Mouse (Mus musculus) heart, embryonic 16.5 days (tissue): ENCODE results near the gene Ptgr2. TPM values are rescaled to one million over a fixed set of nuclear protein-coding genes. Genes with fewer than 3 reads are reported as not detected.
"Not testable (repeated sequence)": the region's sequence is repeated elsewhere in the genome, so short reads cannot be mapped to it uniquely, and the experiment has no call there.

Experiments
- ATAC-seq: fragments of 200-750 bp; cut with Nextera tagmentation; replicated peaks from 2 replicates; pipeline ENCODE4 v1.8.0; 2017; ENCODE audit warnings: moderate number of reproducible peaks; ENCODE audit not compliant: insufficient read depth, low FRiP score; ENCODE audit errors: extremely low read depth
- H3K27ac ChIP-seq: fragments of 300-500 bp; sonication (generic); 2 replicates; pipeline ENCODE4 v1.5.1; 2014; ENCODE audit warnings: mild to moderate bottlenecking, low read length, control low read depth, moderate library complexity
- H3K27me3 ChIP-seq: fragments of 300-500 bp; sonication (generic); 2 replicates; pipeline ENCODE4 v1.6.1; 2014; ENCODE audit warnings: low read length, mixed read lengths; ENCODE audit not compliant: control insufficient read depth, insufficient read depth
- H3K36me3 ChIP-seq: fragments of 300-500 bp; sonication (generic); 2 replicates; pipeline ENCODE4 v1.6.1; 2014; ENCODE audit not compliant: control insufficient read depth, insufficient read depth
- H3K4me1 ChIP-seq: fragments of 300-500 bp; sonication (generic); 2 replicates; pipeline ENCODE4 v1.6.1; 2014; ENCODE audit warnings: low read length, mixed read lengths; ENCODE audit not compliant: control insufficient read depth, insufficient read depth
- H3K4me2 ChIP-seq: fragments of 300-500 bp; sonication (generic); 2 replicates; pipeline ENCODE4 v1.6.1; 2014; ENCODE audit warnings: low read depth, mild to moderate bottlenecking, control low read depth, low read length
- H3K4me3 ChIP-seq: fragments of 300-500 bp; sonication (generic); 2 replicates; pipeline ENCODE4 v1.5.1; 2014; ENCODE audit warnings: mild to moderate bottlenecking, control low read depth, low read length
- H3K9ac ChIP-seq: fragments of 300-500 bp; sonication (generic); 2 replicates; pipeline ENCODE4 v1.6.1; 2014; ENCODE audit warnings: low read length, control low read depth
- H3K9me3 ChIP-seq: fragments of 300-500 bp; sonication (generic); replicated peaks from 2 replicates; pipeline ENCODE4 v1.6.1; 2016; ENCODE audit warnings: low read length; ENCODE audit not compliant: control insufficient read depth
- WGBS: fragments of 180-500 bp; shearing (Covaris S2); extraction: QIAGEN DNeasy Blood & Tissue Kit; methylation state at CpG from one replicate; pipeline ENCODE4 v1.1.7; 2014; 5-methylcytosine and 5-hydroxymethylcytosine counted together
- polyA plus RNA-seq: library from polyadenylated mRNA; unstranded; fragments of >200 nt; fragmentation: Nextera tagmentation; extraction: Ambion mirVana; gene quantifications from 2 replicates; pipeline ENCODE4 v1.2.1, GENCODE M21; 2015

Gene Ptgr2
- 98.0 and 103 TPM in 2 replicates for polyA plus RNA-seq

DNA sequence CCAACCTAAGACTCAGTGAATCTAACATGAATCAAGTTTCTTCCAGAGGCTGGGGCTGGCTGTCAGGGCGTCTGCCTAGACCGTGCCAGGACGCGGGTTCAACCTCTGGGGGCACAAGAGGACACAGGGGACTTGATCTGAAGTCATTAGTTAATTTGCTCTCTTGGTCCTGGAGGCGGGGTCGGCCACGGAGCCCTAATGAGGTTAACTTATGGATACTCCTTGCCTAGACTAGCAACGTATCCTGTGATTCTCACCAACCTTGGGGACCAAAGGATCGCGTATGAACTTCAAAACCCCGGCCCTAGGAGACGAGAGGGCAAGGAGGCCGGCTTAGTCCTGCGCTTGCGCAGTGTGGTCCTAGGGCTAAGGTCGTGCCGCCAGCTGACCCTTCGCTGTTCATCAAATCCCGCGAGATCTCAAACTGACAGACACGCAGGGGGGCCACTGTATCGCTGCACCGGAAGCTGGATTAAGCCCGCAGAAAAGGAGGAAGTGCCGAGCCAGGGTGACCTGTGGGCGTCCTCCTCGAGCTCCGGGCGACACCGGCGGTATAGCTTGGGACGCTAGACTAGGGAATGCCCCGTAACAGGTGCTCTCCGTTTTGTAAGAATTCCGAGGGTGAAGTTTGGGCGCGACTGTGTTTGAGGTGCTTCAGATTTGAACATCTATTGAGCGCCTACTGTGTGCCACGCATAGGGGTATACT, at the start of gene Ptgr2:
TSS of gene Ptgr2 (plus strand) at position 348 of the 708 bp plus-strand sequence.
- Histone ChIP-seq H3K9me3 (no peaks in the 10 kb centered on the region), H3K4me3 (peak within 1 kb of the TSS; percentile 78), H3K36me3 (0 out of 2 replicates have a peak, but pooled peaks cover under 1% of the 10 kb centered on the region), H3K9ac (peak within 1 kb of the TSS; percentile 89), H3K27ac (peak within 1 kb of the TSS; percentile 94), H3K4me1 (peaks cover 16% of the 10 kb centered on the region; the same call in 1 of the 2 replicates), H3K4me2 (peak within 1 kb of the TSS; percentile 66), H3K27me3 (no peaks in the 10 kb centered on the region)
- WGBS: under 1% methylated on average over 39 of the region's 39 CpGs
- ATAC-seq: peak; percentile 98

DNA sequence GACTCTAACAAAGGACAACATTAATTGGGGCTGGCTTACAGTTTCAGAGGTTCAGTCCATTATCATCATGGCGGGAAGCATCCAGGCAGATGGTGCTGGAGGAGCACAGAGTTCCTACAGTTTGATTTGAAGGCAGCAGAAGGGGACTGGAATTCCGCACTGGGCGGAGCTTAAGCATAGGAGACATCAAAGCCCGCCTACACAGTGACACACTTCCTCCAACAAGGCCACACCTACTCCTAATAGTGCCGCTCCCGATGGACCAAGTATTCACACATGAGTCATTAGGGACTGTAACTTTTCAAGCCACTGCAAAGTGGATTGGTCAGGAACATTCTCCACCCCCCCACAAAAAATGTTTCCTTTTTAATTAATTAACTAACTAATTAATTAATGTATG, 49.5 kb upstream of the Ptgr2 start:
- Histone ChIP-seq H3K4me3 (no peak overlapping the region), H3K4me1 (no peaks in the 10 kb centered on the region), H3K27me3 (no peaks in the 10 kb centered on the region), H3K27ac (no peak overlapping the region), H3K9me3 (no peaks in the 10 kb centered on the region), H3K36me3 (no peaks in the 10 kb centered on the region), H3K4me2 (no peak overlapping the region), H3K9ac (no peak overlapping the region)
- ATAC-seq: no peak
- WGBS: 87% methylated on average over 6 of the region's 6 CpGs

DNA sequence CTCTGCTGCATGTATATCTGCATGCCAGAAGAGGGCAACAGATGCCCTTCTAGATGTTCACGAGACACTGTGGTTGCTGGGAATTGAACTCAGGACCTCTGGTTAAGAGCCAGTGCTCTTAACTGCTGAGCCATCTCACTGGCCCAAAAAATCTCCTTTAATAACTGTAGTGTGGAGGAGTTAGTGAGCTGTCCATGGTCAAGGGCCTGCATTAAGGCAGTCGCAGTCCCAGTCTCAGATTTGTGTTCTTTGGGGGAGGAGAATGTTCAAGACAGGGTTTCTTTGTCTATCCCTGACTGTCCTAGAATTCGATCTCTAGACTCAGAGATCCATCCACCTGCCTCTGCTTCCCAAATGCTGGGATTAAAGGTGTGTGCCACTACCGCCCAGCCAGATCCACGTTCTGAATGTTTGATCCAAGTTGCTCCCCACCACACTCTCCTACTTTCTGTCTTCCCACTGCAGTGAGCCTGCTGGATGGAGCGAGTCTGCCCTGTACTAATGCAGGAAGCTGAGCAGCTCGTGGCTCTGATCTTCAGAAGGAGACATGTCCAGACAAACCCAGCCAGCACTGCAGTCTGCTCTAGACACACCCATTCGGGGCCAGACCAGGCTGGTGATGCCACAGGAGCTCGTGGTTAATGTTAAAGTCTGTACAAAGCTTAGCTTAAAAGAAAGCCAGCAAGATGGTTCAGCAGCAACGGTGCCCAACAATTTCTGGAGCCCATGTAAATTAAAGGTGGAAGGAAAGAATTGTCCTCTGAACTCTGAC, 48.9 kb upstream of the Ptgr2 start:
- 83% methylated on average over 10 of the region's 10 CpGs for WGBS
- H3K36me3 ChIP-seq: no peaks in the 10 kb centered on the region
- no peaks in the 10 kb centered on the region for H3K27me3 ChIP-seq
- no peak overlapping the region for H3K4me3 ChIP-seq
- no peaks in the 10 kb centered on the region for H3K9me3 ChIP-seq
- H3K27ac ChIP-seq: no peak overlapping the region
- no peak overlapping the region for H3K9ac ChIP-seq
- no peak for ATAC-seq
- no peaks in the 10 kb centered on the region for H3K4me1 ChIP-seq
- H3K4me2 ChIP-seq: no peak overlapping the region

DNA sequence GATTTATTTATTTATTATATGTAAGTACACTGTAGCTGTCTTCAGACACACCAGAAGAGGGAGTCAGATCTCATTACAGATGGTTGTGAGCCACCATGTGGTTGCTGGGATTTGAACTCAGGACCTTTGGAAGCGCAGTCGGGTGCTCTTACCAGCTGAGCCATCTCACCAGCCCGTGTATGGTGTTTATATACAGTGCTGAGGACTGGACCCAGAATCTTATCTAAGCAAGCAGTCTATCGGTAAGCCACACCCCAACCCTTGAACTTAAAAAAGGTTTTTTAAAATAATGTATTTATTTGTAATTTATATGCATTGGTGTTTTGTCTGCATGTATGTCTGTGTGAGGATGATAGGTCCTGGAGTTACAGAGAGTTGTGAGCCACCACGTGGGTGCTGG, 48.0 kb upstream of the Ptgr2 start:
- H3K9me3 ChIP-seq, H3K27ac ChIP-seq, H3K4me1 ChIP-seq, H3K4me2 ChIP-seq, H3K9ac ChIP-seq, H3K4me3 ChIP-seq, ATAC-seq, H3K27me3 ChIP-seq, H3K36me3 ChIP-seq: not testable (repeated sequence)
- 84% methylated on average over 5 of the region's 5 CpGs for WGBS

DNA sequence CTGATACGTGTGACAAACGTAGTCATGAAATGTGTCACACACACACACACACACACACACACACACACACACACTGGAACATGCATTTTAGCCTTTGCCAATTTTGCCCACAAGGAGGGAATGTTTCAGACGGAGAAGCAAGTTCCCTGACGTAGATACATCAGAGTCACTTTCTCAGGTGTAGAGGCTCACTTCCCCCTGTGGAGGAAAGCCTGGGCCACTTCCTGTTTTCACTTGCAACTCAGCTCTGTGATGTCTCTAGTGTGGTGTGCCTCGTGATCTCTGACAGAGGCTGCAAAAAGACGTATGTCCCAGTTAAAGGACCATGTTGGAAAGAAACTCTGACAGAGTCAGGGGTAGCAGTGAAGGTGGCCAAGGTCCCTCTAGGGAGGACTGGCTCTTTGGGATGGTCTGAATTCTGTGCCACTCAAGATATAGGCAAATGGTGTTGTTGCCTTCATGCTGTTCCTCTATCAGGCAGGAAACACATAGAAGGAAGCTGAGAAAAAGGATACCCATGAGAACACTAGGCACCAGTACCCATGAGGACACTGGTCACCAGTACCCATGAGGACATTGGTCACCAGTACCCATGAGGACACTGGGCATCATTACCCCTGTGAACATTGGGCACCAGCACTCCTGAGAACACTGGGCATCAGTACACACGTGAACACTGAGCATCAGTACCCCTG, 41.8 kb upstream of the Ptgr2 start:
- H3K4me1 ChIP-seq: no peaks in the 10 kb centered on the region
- no peaks in the 10 kb centered on the region for H3K27me3 ChIP-seq
- H3K9me3 ChIP-seq: no peaks in the 10 kb centered on the region
- H3K27ac ChIP-seq: no peak overlapping the region
- H3K9ac ChIP-seq: no peak overlapping the region
- 61% methylated on average over 7 of the region's 7 CpGs for WGBS
- H3K4me2 ChIP-seq: no peak overlapping the region
- ATAC-seq: peak; percentile 77
- no peaks in the 10 kb centered on the region for H3K36me3 ChIP-seq
- no peak overlapping the region for H3K4me3 ChIP-seq

DNA sequence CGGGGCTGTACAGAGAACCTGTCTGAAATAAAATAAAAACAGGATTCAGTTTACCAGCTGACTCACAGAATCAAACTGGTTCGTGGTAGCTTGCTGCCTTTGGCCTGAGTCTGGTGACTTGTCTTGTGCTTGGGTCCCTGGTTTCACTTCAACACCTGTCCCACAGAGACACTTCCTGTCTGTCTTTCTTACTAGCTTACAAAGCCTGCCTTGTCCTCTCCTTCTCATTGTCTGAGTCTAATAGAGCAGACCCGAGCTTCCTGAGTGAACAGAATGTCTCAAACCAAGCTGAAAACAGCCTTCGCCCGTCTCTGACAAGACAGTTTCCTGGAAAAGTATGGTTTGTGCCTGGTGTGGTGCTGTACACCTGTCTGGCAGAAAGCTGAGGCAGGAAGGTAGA, 39.3 kb upstream of the Ptgr2 start:
- Histone ChIP-seq H3K4me3 (no peak overlapping the region), H3K27me3 (no peaks in the 10 kb centered on the region), H3K36me3 (no peaks in the 10 kb centered on the region), H3K4me1 (no peaks in the 10 kb centered on the region), H3K27ac (no peak overlapping the region), H3K9me3 (no peaks in the 10 kb centered on the region), H3K4me2 (no peak overlapping the region), H3K9ac (no peak overlapping the region)
- ATAC-seq: no peak
- WGBS: 62% methylated on average over 5 of the region's 5 CpGs

DNA sequence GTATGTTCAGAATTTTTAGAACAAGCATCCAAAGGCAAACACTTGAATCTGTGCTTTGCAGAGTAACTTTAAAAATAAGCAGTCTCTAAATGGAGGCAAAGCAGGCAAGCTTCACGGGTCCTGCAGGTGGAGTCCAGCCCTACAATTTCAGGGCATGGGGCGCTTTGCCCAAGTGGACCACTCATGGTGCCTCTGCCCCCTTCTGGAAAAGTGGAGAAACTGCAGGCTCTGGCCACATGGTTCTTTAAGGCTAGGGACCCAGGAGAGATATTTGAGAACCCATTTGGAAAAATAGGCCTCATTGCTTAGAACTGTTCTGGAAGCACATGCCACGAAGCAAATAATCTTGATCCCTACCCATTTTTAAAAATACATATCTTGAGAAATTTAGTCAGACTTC, 35.8 kb upstream of the Ptgr2 start:
- Histone ChIP-seq H3K27ac (no peak overlapping the region), H3K4me3 (no peak overlapping the region), H3K36me3 (no peaks in the 10 kb centered on the region), H3K27me3 (no peaks in the 10 kb centered on the region), H3K4me1 (no peaks in the 10 kb centered on the region), H3K9me3 (no peaks in the 10 kb centered on the region), H3K4me2 (no peak overlapping the region), H3K9ac (no peak overlapping the region)
- no peak for ATAC-seq
- WGBS: 9% methylated on average over 3 of the region's 3 CpGs

DNA sequence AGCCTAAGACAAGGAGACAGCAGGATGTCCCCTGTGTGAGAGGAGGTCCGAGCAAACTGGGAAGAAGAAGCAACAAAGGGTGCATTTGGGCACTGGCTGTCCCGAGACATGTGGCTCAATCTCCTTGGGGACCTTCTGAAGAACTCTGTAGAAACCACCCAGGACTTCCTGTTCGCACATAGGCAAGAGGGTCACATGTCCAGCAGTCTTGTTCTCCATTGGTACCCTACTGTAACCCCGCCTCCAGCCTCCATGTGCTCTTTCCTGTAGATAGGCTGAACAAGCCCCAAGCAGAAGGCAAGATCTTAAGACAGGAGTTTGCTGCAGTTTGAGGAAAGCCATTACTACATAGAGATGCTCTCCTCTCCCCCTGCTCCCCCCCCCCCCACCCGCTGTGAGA, 32.2 kb upstream of the Ptgr2 start:
- H3K27ac ChIP-seq: no peak overlapping the region
- no peak overlapping the region for H3K4me2 ChIP-seq
- no peaks in the 10 kb centered on the region for H3K9me3 ChIP-seq
- H3K36me3 ChIP-seq: no peaks in the 10 kb centered on the region
- no peak overlapping the region for H3K9ac ChIP-seq
- no peak for ATAC-seq
- 78% methylated on average over 4 of the region's 5 CpGs for WGBS
- no peaks in the 10 kb centered on the region for H3K27me3 ChIP-seq
- H3K4me3 ChIP-seq: no peak overlapping the region
- no peaks in the 10 kb centered on the region for H3K4me1 ChIP-seq

DNA sequence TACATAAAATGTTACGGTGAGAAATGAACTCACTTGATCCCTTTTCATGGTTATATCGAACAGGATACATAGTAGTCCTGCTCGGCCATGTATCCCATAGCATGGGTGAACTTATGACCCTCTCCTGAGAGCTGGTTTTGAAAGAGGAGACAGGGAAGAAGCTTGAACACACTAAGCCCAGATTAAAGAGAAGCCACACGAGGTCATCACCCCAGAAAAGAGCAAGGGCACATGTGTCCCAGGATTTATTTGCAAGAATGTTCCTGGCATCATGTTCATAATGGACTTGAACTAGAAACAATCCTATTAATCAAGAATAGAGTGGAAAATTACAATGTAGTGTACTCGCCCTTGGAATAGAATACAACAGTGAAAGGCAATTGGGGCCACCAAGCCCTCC, 30.1 kb upstream of the Ptgr2 start:
- no peak overlapping the region for H3K4me3 ChIP-seq

More for the DNA sequence above, 30.1 kb upstream of the Ptgr2 start:
- no peaks in the 10 kb centered on the region for H3K9me3 ChIP-seq
- ATAC-seq: no peak
- H3K27ac ChIP-seq: no peak overlapping the region
- no peak overlapping the region for H3K9ac ChIP-seq
- H3K36me3 ChIP-seq: no peaks in the 10 kb centered on the region
- H3K4me1 ChIP-seq: no peaks in the 10 kb centered on the region
- no peak overlapping the region for H3K4me2 ChIP-seq
- 73% methylated on average over 5 of the region's 5 CpGs for WGBS
- no peaks in the 10 kb centered on the region for H3K27me3 ChIP-seq
